In genomic region chr5:18434245-18434644, GRCm38 (mm10) we compare ENCODE assay signal across 22 mouse cellular contexts.
DNase-seq lines count a peak whose midpoint lies in the region; ATAC-seq and TF ChIP-seq lines count a peak whose summit lies in the region.
"Had no signal": no experiment of that assay in that cellular context is flagged by ENCODE, and none has a peak within 500 bp of the region (broad histone marks: within the 10 kb centered on the region; RNA-seq: fewer than 3 reads in every experiment).

No protein-coding gene starts in this region.

- H3K27me3 ChIP-seq in kidney, embryonic 14.5 days (ENCODE audit: control insufficient read depth, insufficient read depth, low read length) = no peaks in the 10 kb centered on the region
- no peaks in the 10 kb centered on the region for H3K27me3 ChIP-seq in kidney, adult 2 months (replicated peaks; ENCODE audit: control insufficient read depth, insufficient read depth, low read length)
- no peaks in the 10 kb centered on the region for H3K27me3 ChIP-seq in kidney, embryonic 16.5 days (ENCODE audit: insufficient read depth, low read length)
- no peaks in the 10 kb centered on the region for H3K27me3 ChIP-seq in midbrain, postnatal 0 days (ENCODE audit: insufficient read depth, low read length)
- H3K27me3 ChIP-seq in midbrain, embryonic 10.5 days (ENCODE audit: low read depth, poor library complexity, severe bottlenecking) = no peaks in the 10 kb centered on the region
- H3K27me3 ChIP-seq: embryonic facial prominence, embryonic 13.5 days; embryonic facial prominence, embryonic 15.5 days; forebrain, embryonic 12.5 days had no signal

- TF ChIP-seq CTCF in kidney, adult 2 months (conservative IDR thresholded peaks at IDR 0.05; ENCODE audit: insufficient read depth, insufficient read length, low read depth, low read length) = no peak
- TF ChIP-seq CTCF in midbrain, postnatal 0 days (IDR thresholded peaks at IDR 0.05) = no peak

- H3K36me3 ChIP-seq in kidney, embryonic 14.5 days (ENCODE audit: control insufficient read depth, insufficient read depth, low read length) = no peaks in the 10 kb centered on the region
- H3K36me3 ChIP-seq in kidney, adult 2 months (ENCODE audit: control insufficient read depth, insufficient read depth, low read length) = no peaks in the 10 kb centered on the region
- H3K36me3 ChIP-seq in kidney, embryonic 16.5 days (ENCODE audit: insufficient read depth, low read length) = no peaks in the 10 kb centered on the region
- H3K36me3 ChIP-seq in midbrain, postnatal 0 days (ENCODE audit: insufficient read depth, low read length) = no peaks in the 10 kb centered on the region
- no peaks in the 10 kb centered on the region for H3K36me3 ChIP-seq in midbrain, embryonic 10.5 days
- H3K36me3 ChIP-seq: embryonic facial prominence, embryonic 13.5 days; embryonic facial prominence, embryonic 15.5 days; forebrain, embryonic 10.5 days; forebrain, embryonic 12.5 days had no signal

- H3K9ac ChIP-seq in kidney, embryonic 14.5 days (ENCODE audit: low read depth, low read length) = no peak overlapping the region
- no peak overlapping the region for H3K9ac ChIP-seq in kidney, embryonic 16.5 days (replicated peaks; ENCODE audit: low read length)
- no peak overlapping the region for H3K9ac ChIP-seq in midbrain, postnatal 0 days (replicated peaks; ENCODE audit: low read length, poor library complexity, severe bottlenecking)
- H3K9ac ChIP-seq: embryonic facial prominence, embryonic 13.5 days; embryonic facial prominence, embryonic 15.5 days; forebrain, embryonic 12.5 days had no signal

- no peaks in the 10 kb centered on the region for H3K9me3 ChIP-seq in kidney, embryonic 14.5 days (ENCODE audit: control insufficient read depth, low read length)
- no peaks in the 10 kb centered on the region for H3K9me3 ChIP-seq in kidney, embryonic 16.5 days (ENCODE audit: low read length)
- H3K9me3 ChIP-seq in midbrain, postnatal 0 days (ENCODE audit: low read length) = no peaks in the 10 kb centered on the region
- no peaks in the 10 kb centered on the region for H3K9me3 ChIP-seq in midbrain, embryonic 10.5 days (replicated peaks)
- H3K9me3 ChIP-seq: embryonic facial prominence, embryonic 13.5 days; embryonic facial prominence, embryonic 15.5 days; forebrain, embryonic 10.5 days; forebrain, embryonic 12.5 days had no signal

- H3K27ac ChIP-seq in kidney, embryonic 14.5 days (ENCODE audit: low read depth, low read length) = no peak overlapping the region
- no peak overlapping the region for H3K27ac ChIP-seq in kidney, adult 2 months (ENCODE audit: insufficient read depth, low read depth, low read length)
- H3K27ac ChIP-seq in kidney, embryonic 16.5 days (ENCODE audit: low read length) = peak overlapping the region; percentile 55; the same call in 1 of the 2 replicates
- no peak overlapping the region for H3K27ac ChIP-seq in midbrain, postnatal 0 days (ENCODE audit: low read depth, low read length)
- no peak overlapping the region for H3K27ac ChIP-seq in midbrain, embryonic 10.5 days (replicated peaks)
- H3K27ac ChIP-seq: embryonic facial prominence, embryonic 13.5 days; embryonic facial prominence, embryonic 15.5 days; forebrain, embryonic 10.5 days; forebrain, embryonic 12.5 days had no signal

- H3K4me1 ChIP-seq in kidney, embryonic 14.5 days (ENCODE audit: control insufficient read depth, insufficient read depth, low read length) = no peaks in the 10 kb centered on the region
- no peaks in the 10 kb centered on the region for H3K4me1 ChIP-seq in kidney, adult 2 months (ENCODE audit: control insufficient read depth, insufficient read depth, low read length)
- peaks cover 10% of the 10 kb centered on the region; the same call in 1 of the 2 replicates for H3K4me1 ChIP-seq in kidney, embryonic 16.5 days (ENCODE audit: insufficient read depth, low read length)
- H3K4me1 ChIP-seq in midbrain, postnatal 0 days (ENCODE audit: insufficient read depth, low read length) = no peaks in the 10 kb centered on the region
- peaks cover 7% of the 10 kb centered on the region; the same call in 1 of the 2 replicates for H3K4me1 ChIP-seq in midbrain, embryonic 10.5 days
- H3K4me1 ChIP-seq: embryonic facial prominence, embryonic 13.5 days; embryonic facial prominence, embryonic 15.5 days; forebrain, embryonic 10.5 days; forebrain, embryonic 12.5 days had no signal

- no peak for DNase-seq in kidney, adult 2 months
- no peak for DNase-seq in kidney, postnatal 10 days
- no peak for DNase-seq in midbrain, postnatal 0 days (ENCODE audit: low spot score)
- no peak for DNase-seq in midbrain, embryonic 10.5 days (ENCODE audit: low spot score)
- DNase-seq: adrenal gland, adult 2 months; adrenal gland, postnatal 10 days; adrenal gland, postnatal 25 days; cerebellum, adult 11 months; cerebellum, adult 18-20 months; cerebellum, adult 8-10 months; cerebellum, adult 9-11 months; cerebellum, postnatal 14 days; cerebellum, postnatal 36 days; embryo, embryonic 11 days had no signal

- no peak overlapping the region for H3K4me2 ChIP-seq in kidney, embryonic 14.5 days (replicated peaks; ENCODE audit: low read depth, low read length)
- no peak overlapping the region for H3K4me2 ChIP-seq in kidney, embryonic 16.5 days (replicated peaks; ENCODE audit: low read depth, low read length)
- H3K4me2 ChIP-seq in midbrain, postnatal 0 days (ENCODE audit: low read depth, low read length, poor library complexity, severe bottlenecking) = no peak overlapping the region
- H3K4me2 ChIP-seq: embryonic facial prominence, embryonic 13.5 days; embryonic facial prominence, embryonic 15.5 days; forebrain, embryonic 12.5 days had no signal

- peak; percentile 47; the same call in 1 of the 2 replicates for ATAC-seq in kidney, embryonic 14.5 days (ENCODE audit: low FRiP score, low TSS enrichment)
- peak; percentile 83; the same call in 1 of the 2 replicates for ATAC-seq in kidney, embryonic 16.5 days (ENCODE audit: low FRiP score, low TSS enrichment)
- ATAC-seq in midbrain, postnatal 0 days (ENCODE audit: low FRiP score) = 0 out of 2 replicates have a peak, but pooled peaks have one; percentile 47
- ATAC-seq: forebrain, embryonic 14.5 days had no signal

- 55% methylated on average over 2 of the region's 2 CpGs for WGBS in kidney, embryonic 14.5 days
- WGBS in kidney, adult 2 months = 61% methylated on average over 2 of the region's 2 CpGs
- 62% methylated on average over 2 of the region's 2 CpGs for WGBS in kidney, embryonic 16.5 days
- WGBS in midbrain, postnatal 0 days = 85% methylated on average over 2 of the region's 2 CpGs
- 94% methylated on average over 2 of the region's 2 CpGs for WGBS in midbrain, embryonic 10.5 days

- H3K4me3 ChIP-seq in kidney, embryonic 14.5 days (ENCODE audit: low read length) = no peak overlapping the region
- H3K4me3 ChIP-seq in kidney, adult 2 months (ENCODE audit: insufficient read depth, low read depth, low read length) = no peak overlapping the region
- no peak overlapping the region for H3K4me3 ChIP-seq in kidney, embryonic 16.5 days (ENCODE audit: low read length)
- no peak overlapping the region for H3K4me3 ChIP-seq in midbrain, postnatal 0 days (ENCODE audit: low read depth, low read length)
- no peak overlapping the region for H3K4me3 ChIP-seq in midbrain, embryonic 10.5 days
- H3K4me3 ChIP-seq: embryonic facial prominence, embryonic 13.5 days; embryonic facial prominence, embryonic 15.5 days; erythroblast, embryonic 14.5 days; forebrain, embryonic 10.5 days; forebrain, embryonic 12.5 days had no signal

- no peak for TF ChIP-seq POLR2A in kidney, adult 2 months (IDR thresholded peaks at IDR 0.05; ENCODE audit: low read depth, low read length)
